In the genomic region with DNA sequence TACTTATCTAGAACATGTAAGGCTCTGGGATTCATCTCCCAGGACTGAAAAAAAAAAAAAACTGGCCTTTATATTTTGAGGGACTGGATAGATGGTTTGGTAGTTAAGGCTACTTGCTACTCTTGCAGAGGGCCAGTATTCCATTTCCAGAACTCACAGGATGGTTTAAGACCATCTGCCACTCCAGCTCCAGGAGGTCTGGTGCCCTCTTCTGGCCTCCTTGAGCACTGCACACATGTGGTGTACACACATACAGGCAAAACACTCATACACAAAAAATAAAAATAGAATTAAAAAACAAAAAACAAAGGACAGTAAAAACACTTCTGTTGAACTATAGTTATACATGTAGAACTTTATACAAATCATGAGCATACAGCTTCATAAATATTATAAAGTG, we compare ENCODE assay signal across 18 mouse cellular contexts. TPM values are rescaled to one million over a fixed set of nuclear protein-coding genes. Genes with fewer than 3 reads are reported as not detected.
DNase-seq lines count a peak whose midpoint lies in the region; TF ChIP-seq lines count a peak whose summit lies in the region.
"Had no signal": no experiment of that assay in that cellular context is flagged by ENCODE, and none has a peak within 500 bp of the region (broad histone marks: within the 10 kb centered on the region; RNA-seq: fewer than 3 reads in every experiment).

No protein-coding gene starts in this region.

- TF ChIP-seq POLR2A in cerebellum, adult 2 months (IDR thresholded peaks at IDR 0.05; ENCODE audit: borderline replicate concordance, insufficient read depth, low read length): no peak

- DNase-seq in cerebellum, adult 2 months: no peak
- DNase-seq in cerebellum, adult 9-10 months: no peak
- DNase-seq in left cerebral cortex, adult 2 months (ENCODE audit: extremely low spot score in 1 of 2, low spot score in 2 of 2): no peak
- no peak for DNase-seq in left cerebral cortex, postnatal 36 days (ENCODE audit: low spot score in 2 of 2)
- peak; percentile 47 for DNase-seq in thymus, postnatal 4 days
- no peak for DNase-seq in thymus, postnatal 14 days
- DNase-seq in embryo, embryonic 10 days (ENCODE audit: low spot score): no peak
- no peak for DNase-seq in urinary bladder, postnatal 36 days (ENCODE audit: low spot score in 2 of 2)
- DNase-seq: adrenal gland, adult 2 months; cerebellum, postnatal 25 days; layer of hippocampus, adult 9-11 months; thymus, adult 18-20 months had no signal

- no peak overlapping the region for H3K27ac ChIP-seq in cerebellum, adult 2 months (ENCODE audit: insufficient read depth, low read length)
- no peak overlapping the region for H3K27ac ChIP-seq in left cerebral cortex, adult 2 months
- H3K27ac ChIP-seq: kidney, embryonic 15.5 days had no signal

- peak; percentile 23; the same call in 1 of the 2 replicates for TF ChIP-seq CTCF in cerebellum, adult 2 months (IDR thresholded peaks at IDR 0.05; ENCODE audit: borderline replicate concordance, insufficient read depth, low read depth, low read length)
- TF ChIP-seq CTCF in left cerebral cortex, adult 2 months (IDR thresholded peaks at IDR 0.05): peak; percentile 9

- H3K27me3 ChIP-seq in cerebellum, adult 2 months (ENCODE audit: control insufficient read depth, insufficient read depth, low read length): no peaks in the 10 kb centered on the region
- H3K27me3 ChIP-seq: kidney, embryonic 15.5 days had no signal

- no peak overlapping the region for H3K4me3 ChIP-seq in cerebellum, adult 2 months (replicated peaks; ENCODE audit: insufficient read depth, low read depth, low read length)
- no peak overlapping the region for H3K4me3 ChIP-seq in left cerebral cortex, adult 2 months
- H3K4me3 ChIP-seq: kidney, embryonic 15.5 days had no signal

- intact Hi-C loops in left cerebral cortex, adult 2 months (cut with DNase I): no loop called here
- intact Hi-C loops in left cerebral cortex, postnatal 36 days (cut with DNase I): no loop called here

- H3K4me1 ChIP-seq in cerebellum, adult 2 months (ENCODE audit: control insufficient read depth, insufficient read depth, low read length): peaks cover 12% of the 10 kb centered on the region

RNA-seq across cellular contexts. Expression of gene Xylt2, which starts 3.3 kb away (rescaled TPM):
- 30.5 and 30.7 TPM in 2 replicates for polyA plus RNA-seq in cerebellum, adult 2 months (2012; rRNA removed)
- total RNA-seq in left cerebral cortex, adult 2 months (2021): 10 to 100 TPM; 25.4 to 26.0 TPM
- 10 to 100 TPM; 24.5 to 26.0 TPM for total RNA-seq in left cerebral cortex, postnatal 36 days (2021)

RNA-seq across cellular contexts. Expression of gene Gm11541, which starts 23.7 kb away (rescaled TPM):
- polyA plus RNA-seq in cerebellum, adult 2 months (2012; rRNA removed): not detected in 2 replicates
- not detected for total RNA-seq in left cerebral cortex, adult 2 months (2021)
- total RNA-seq in left cerebral cortex, postnatal 36 days (2021): not detected
- total RNA-seq: adrenal gland, adult 2 months; granulocyte monocyte progenitor cell, adult 5-6 weeks; left cerebral cortex, postnatal 25 days; megakaryocyte-erythroid progenitor cell, adult 5-6 weeks had no signal
- polyA plus RNA-seq: adrenal gland, adult 2 months; liver, embryonic 16.5 days; Patski had no signal

RNA-seq across cellular contexts. Expression of gene Eme1, which starts 26.9 kb away (rescaled TPM):
- polyA plus RNA-seq in cerebellum, adult 2 months (2012; rRNA removed): 0.21 and 0.30 TPM in 2 replicates
- not detected for total RNA-seq in left cerebral cortex, adult 2 months (2021)
- total RNA-seq in left cerebral cortex, postnatal 36 days (2021): not detected

RNA-seq across cellular contexts. Expression of gene Mrpl27, which starts 27.1 kb away (rescaled TPM):
- 129 and 136 TPM in 2 replicates for polyA plus RNA-seq in cerebellum, adult 2 months (2012; rRNA removed)
- total RNA-seq in left cerebral cortex, adult 2 months (2021): 10 to 100 TPM; 63.7 to 66.4 TPM
- total RNA-seq in left cerebral cortex, postnatal 36 days (2021): 10 to 100 TPM; 66.0 to 68.6 TPM

RNA-seq across cellular contexts. Expression of gene Lrrc59, which starts 51.1 kb away (rescaled TPM):
- 71.9 and 72.1 TPM in 2 replicates for polyA plus RNA-seq in cerebellum, adult 2 months (2012; rRNA removed)
- 10 to 100 TPM; 90.1 to 93.1 TPM for total RNA-seq in left cerebral cortex, adult 2 months (2021)
- total RNA-seq in left cerebral cortex, postnatal 36 days (2021): 10 to 100 TPM; 86.6 to 90.4 TPM
